Mouse (Mus musculus): Measurements from ENCODE around the gene Gm26558. TPM values are rescaled to one million over a fixed set of nuclear protein-coding genes. Genes with fewer than 3 reads are reported as not detected.

Gm26558 gene
- polyA plus RNA-seq, 1 experiment: 0.61 TPM

DNA sequence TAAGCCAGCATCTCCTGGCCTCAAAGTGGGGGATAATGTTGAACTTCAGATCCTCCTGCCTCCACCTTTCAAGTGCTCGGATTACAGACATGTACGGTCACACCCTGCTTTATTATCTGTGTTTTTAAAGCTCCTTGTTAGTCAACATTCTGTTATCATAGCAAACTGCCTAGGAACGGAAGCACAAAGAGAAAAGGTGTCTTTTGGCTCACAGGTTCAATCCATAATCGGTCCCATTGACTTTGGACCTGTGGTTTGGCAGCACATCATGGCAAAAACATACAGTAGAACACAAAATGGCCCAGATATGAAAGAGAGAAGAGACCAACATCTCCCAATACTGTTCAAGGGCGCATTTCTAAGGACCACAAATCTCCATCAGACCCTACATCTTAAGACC, 13.6 kb downstream of the Gm26558 start:
- DNase-seq (ENCODE audit: low spot score): no peak

DNA sequence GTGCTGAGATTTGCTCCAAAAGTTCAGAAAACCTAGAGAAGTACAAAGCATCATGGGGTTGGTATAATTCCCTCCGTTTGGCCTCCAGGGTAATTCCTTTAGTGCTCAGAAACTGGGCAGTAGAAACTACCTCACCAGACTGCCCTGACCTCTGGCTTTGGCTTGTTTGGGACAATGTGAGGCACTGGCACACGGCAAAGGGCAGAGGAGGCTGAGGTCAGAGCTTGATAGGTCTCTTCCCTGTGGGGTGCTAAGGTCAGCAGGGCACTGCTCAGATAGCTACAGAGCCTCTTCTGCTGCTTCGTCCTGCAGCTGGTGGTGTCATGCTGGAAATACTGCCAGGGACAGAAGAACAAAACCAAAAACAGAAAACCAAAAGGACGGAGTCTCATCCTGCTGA, 14.2 kb downstream of the Gm26558 start:
- no peak for DNase-seq (ENCODE audit: low spot score)

DNA sequence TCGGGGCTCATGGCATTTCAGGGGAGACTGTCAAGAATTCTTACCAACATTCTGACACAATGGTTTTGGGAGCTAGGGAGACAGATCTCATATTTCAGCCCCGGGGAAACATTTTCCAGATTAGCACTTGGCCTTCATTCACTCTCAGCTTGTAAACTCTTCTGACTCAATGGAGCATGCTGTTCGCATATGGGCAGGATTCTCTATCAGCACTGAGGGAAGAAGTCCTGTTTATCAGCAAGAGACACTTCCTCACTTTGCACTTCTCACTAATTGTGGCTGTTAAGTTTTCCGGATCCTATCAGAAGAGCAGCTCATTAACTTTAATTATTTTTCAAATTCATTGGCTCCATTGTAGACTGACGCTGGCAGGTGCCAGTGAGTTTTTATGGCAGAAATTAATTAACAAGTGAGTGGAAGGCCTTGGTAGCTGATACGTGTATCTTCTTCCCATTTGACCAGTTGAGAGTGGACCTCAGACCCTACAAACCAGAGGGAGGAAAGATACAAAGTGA, 16.6 kb downstream of the Gm26558 start:
- no peak for DNase-seq (ENCODE audit: low spot score)

DNA sequence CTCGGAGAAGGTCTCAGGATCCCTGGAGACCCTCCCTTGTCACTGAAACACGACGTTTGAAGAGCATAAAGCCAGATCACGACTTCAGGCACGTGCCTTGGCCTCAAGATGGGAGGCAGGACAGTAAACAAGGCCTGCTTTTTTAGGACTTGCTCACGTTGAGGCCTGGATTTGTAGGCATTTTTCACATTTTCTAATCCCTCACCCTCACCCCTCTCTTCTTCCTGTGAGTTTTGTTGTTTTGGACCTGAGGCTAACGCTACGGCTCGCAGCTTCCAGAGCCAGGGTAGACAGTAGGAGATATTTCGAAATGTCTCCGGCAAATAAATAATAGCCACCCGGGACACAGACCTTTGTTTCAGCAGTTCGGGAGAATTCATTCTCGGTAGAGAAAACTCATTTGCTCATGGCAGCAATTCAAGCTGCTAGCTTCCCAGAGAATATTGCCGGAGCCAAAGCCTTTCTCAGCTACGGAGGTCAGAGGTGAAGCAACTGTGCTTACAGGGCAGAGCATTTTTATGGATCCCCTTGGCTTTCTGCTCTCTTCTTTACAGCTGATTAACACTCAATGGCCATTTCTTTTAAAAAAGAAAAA, 18.8 kb downstream of the Gm26558 start:
- no peak for DNase-seq (ENCODE audit: low spot score)

DNA sequence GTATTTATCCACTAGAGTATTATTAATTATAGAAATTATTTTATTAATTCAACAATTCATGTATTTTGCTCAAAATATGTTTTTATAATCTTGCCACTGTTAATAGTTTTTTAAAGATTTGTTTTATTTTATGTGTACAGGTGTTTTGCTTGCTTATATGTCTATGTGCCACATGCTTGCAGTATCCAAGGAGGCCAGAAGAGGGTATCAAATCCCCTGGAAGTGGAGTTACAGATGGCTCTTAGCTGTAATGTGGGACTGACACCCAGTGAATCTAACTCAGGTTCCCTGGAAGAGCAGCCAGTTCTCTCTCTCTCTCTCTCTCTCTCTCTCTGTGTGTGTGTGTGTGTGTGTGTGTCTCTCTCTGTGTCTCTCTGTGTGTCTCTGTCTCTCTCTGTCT, 20.9 kb downstream of the Gm26558 start:
- no peak for DNase-seq (ENCODE audit: low spot score)

DNA sequence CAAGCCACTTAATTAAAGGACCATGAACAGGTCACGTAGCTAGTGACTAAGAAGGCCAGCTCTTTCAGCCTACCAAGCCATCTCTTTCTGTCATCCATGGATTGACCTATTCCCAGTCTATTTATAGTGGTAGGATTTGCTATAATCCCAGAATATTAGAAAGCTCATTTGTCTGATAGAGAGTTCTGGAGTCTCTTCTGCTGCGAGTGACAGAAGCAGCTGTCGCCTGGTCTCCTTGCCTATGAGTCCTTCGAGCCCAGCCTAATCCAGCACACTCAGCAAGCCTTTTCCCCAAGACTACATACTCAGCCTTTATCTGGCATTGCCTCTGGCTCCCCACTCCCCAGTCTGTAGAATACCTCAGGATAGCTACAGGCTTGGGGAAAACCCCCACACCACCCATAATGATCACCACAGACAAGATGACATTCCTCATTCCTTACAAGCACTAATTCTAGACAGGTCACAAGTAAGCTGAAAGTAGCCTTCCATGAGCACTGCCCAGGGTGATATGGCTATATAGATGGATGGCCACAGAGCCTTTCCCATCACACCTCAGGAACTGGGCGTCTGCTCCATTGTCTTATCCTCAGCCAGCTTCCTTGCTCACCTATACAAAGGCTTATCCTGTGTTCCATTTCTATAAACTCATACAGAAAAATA, 27.7 kb downstream of the Gm26558 start:
- no peak for DNase-seq (ENCODE audit: low spot score)

DNA sequence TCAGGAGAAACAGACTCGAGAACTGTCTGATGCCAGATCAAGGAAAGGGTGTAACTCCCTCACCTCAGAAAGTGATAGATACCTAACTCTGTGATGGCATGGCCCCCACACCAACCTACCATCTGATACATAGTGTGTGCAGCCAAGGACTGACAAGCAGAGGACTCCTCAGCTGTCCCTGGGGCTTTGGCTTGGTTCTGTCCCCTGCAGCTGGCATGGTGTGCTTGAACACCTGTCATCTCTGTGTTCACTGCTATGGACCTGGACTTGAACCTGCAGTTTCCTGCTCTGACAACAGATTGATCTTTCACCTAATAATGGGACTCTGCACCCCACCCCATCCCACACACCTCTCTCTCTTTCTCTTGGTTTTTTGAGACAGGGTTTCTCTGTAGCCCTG, 29.5 kb downstream of the Gm26558 start:
- no peak for DNase-seq (ENCODE audit: low spot score)

DNA sequence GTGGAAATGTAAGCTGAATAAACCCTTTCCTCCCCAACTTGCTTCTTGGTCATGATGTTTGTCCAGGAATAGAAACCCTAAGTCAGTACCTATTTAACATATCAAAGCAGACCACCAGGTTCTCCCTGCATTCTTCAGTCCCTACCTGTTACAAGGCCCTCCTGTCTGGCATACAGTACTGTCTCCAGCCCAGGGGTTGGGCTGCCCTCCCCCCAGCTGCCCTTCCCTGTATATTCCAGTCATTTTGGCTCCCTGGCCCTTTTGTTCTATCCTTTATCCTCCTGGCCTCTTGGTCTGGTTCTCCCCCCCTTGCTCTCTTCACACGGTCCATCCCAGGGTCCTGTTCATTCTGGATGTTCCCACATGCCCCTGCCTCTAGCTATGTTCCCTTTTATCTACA, 30.6 kb downstream of the Gm26558 start:
- no peak for DNase-seq (ENCODE audit: low spot score)

DNA sequence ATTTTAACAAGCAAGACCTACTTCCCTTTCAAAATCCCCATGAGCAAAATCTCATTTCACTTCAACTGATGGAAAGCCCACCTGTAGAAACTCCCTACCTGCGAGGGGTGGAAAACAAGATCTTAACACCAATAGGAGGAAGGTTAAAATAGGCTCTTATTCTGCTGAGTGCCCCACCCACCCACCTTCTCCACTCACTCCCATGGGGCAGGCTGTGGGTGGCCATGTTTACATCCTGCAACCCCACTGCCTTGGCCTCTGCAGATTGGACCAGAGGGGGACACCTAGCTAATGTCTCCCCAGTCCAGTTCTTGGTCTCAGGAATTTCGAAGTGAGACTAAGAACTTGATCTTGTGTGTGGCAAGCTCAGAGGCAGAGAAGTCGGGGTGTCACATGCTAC, 32.0 kb downstream of the Gm26558 start:
- DNase-seq (ENCODE audit: low spot score): no peak

DNA sequence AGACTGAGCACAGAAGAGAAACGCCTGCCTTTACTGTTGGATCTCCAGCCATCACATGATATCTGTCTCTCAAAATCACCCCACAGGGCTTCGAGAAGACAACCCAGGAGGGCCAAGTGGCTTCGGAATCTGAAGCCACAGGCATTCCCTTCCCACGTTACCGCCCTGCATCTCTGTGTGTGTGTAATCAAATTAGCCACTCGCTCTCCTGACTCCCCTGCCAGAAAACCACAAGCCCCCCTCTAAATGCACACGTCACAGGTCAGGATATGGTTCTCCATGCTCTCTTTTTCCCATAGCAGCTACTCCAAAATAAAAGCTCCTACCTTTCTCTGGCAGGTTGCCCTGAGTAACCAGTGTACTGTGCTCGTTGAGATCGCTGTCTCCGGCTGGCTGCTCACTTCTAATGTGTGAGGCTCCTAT, 32.6 kb downstream of the Gm26558 start:
- DNase-seq (ENCODE audit: low spot score): no peak

DNA sequence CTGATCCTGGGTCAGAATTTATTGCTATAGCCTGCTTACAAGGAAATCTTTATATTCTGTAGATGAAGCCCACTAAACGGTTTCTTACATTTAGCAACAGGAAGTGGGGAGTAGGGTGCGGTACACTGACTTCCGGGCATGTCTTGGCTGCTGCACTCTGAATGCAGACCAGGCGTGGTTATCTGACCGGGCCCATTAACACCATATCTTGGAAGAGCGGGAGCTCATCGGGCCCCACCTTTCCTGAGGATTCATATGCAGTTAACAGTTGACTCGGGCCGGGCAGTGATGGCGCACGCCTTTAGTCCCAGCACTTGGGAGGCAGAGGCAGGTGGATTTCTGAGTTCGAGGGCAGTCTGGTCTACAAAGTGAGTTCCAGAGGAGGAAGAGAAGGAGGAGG, 33.5 kb downstream of the Gm26558 start:
- no peak for DNase-seq (ENCODE audit: low spot score)

DNA sequence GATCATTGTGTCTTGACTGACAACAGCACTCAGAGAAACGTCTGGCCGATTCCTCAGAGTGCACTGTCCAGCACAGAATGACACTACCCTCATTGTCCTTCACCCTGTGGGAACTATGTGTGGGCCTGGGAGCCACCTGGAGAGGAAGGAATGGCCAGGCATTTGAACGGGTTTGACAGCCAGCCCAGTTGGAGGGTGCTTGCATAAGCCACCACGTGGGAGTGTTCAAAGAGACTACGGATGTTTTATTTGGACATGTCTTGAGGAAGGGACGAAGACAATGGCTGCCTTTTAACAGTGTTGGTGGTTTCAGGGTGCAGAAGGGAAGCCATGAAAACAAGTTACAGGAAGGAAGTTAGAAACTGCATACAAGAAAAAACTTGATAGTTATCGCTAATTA, 36.1 kb downstream of the Gm26558 start:
- no peak for DNase-seq (ENCODE audit: low spot score)

DNA sequence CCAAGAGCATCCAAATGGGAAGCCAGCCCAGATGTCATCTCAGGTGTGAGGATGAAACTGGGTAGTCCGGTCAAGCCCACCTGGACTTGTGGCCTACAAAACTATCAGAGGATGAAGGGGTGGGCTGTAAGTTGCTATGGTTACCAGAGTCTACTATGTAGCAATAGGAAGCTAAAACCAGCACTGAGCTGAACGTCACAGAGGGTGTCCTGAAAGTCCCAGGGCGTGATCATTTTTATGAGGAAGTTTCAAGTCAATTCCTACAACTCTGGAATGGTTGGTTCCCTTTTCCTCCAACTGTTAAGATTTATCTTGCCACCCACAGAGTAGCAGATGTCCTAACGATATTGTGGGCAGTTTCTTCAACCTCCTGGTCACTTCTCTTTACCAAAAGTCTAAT, 39.7 kb downstream of the Gm26558 start:
- no peak for DNase-seq (ENCODE audit: low spot score)

DNA sequence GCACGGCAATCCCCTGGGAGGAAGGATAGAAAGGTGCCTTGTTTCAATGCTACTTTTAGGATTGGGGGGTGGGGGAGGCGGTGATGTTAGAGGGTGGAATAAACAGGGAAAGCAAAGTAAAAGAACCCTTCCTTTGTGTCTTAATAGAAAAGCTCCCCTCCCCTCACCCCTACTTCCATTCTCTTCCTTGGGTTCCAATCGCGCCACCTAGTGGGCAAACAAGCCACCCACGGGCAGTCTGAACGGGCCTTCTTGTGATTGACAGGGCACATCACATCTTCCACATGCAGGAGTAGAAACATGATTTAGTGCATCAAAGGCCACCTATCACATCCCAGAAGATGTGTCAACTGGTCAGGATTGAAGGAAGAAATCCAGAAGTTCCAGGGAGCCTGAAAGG, 41.7 kb downstream of the Gm26558 start:
- no peak for DNase-seq (ENCODE audit: low spot score)

DNA sequence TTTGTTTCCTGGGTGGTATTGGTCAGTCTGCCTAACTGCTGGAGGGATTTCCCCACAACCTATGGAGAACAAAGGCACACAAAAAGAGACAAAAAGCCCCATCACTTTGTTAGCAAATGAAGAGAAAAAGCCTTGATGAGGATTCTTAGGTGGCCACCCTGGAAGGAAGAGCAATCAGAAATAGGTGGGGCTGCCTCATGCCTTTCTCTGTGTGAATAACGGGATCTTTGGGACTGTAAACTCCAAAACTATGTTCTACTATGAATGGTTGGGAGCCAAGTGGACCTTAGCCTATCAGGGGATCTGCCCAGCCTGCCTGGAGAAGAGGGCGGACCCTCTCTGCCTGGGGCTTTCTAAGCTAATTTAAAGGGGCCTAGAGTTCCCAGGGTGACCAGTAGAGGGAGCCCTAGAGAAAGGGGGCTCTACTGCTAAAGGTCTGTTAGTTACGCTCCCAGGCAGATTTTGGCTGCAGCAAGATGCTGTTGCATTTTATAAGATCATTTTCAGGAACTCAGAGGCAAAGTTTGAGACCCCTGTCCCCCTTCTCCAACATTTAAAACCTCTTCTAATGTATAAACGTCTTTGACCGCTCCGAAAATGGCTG, 42.6 kb downstream of the Gm26558 start:
- no peak for DNase-seq (ENCODE audit: low spot score)

DNA sequence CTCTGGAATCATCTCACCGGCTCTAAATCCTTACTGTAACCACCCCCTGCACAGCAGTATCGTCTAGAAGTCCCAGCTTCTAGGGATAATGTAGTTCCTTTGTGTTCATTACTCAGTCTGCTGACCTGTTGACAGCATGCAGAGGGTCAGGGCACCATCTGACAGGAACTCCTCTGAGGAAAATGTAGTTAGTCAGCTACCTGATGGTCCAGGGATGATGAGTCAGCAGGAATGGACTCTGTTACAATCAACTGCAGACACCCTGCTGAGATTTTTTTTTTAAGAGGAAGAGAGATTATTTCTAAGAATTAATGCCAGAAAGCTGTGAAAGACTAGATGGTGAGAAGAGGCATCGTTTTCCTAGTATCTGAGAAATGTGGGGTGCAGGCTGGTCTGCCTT, 45.3 kb downstream of the Gm26558 start:
- no peak for DNase-seq (ENCODE audit: low spot score)

DNA sequence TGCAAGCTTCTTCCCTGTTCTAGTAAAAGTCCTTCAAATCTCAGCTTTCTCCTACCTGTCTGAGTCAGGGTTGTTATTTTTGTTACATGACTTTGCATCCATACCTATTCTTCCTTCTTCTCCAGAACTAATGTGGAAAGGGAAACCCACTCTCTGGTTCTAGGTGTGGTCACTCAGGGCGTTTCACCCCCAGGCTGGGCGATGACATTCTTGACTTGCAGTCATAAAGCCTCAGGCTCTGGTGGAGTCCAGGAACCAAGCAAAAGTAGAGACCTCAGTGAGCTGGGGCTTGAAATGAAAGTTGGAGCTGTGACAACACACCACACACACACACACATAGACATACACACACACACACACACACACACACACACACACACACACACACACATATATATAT, 45.8 kb downstream of the Gm26558 start:
- DNase-seq (ENCODE audit: low spot score): no peak

DNA sequence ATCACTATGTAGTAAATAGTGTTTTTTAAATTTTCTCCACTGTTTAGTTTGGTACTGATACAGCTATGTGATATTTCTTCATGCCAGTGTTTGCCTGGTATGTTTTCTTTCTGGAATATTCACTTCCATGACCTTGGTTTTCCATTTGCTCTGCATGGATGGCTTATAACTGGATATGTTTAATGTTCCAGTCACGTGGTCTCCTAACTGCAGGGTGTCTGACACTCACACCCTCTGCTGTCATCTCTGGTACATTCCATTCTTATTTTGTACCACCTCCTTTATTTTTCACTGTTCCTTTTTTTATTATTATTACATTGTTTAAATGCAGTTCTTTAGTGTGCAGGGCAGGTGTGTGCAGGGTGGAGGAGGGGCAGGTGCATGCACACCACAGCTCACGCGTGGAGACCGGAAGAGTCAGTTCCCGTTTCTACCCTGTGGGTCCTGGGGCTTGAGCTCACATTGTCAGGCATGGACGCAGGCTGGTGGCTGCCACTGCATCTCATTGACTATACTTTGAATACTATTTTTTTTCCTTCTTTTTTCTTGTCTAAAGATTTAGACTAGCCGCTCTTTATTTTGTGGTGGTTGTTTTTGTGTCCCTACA, 47.1 kb downstream of the Gm26558 start:
- no peak for DNase-seq (ENCODE audit: low spot score)

Other genes with a start within 250 kb of the Gm26558 start
- gene Sp5, start 187.2 kb downstream of the Gm26558 start, polyA plus RNA-seq (2012; rRNA removed): 0.15 and 0.31 TPM in 2 replicates
- gene Erich2, start 153.3 kb downstream of the Gm26558 start, polyA plus RNA-seq (2012; rRNA removed): 0.78 and 1.3 TPM in 2 replicates
- 0.12 TPM in 1 of 2 replicates, not detected in the other for gene Gad1, start 109.0 kb downstream of the Gm26558 start, polyA plus RNA-seq (2012; rRNA removed)
- gene Gorasp2, start 532 bp downstream of the Gm26558 start, polyA plus RNA-seq (2012; rRNA removed): 87.2 and 87.6 TPM in 2 replicates
- 17.7 and 26.1 TPM in 2 replicates for gene Tlk1, start 163.6 kb upstream of the Gm26558 start, polyA plus RNA-seq (2012; rRNA removed)